Mouse (Mus musculus) myocyte (in vitro differentiated cells): ENCODE data around the gene 2310022A10Rik. TPM values are rescaled to one million over a fixed set of nuclear protein-coding genes. Genes with fewer than 3 reads are reported as not detected.

ENCODE experiments used
- H3K27me3 ChIP-seq: one replicate; pipeline ENCODE4 v1.6.1; 2011; ENCODE audit not compliant: control insufficient read depth, insufficient read depth, insufficient read length
- H3K36me3 ChIP-seq: one replicate; pipeline ENCODE4 v1.6.1; 2011; ENCODE audit not compliant: control insufficient read depth, insufficient read depth
- H3K4me2 ChIP-seq: one replicate; pipeline ENCODE4 v1.6.1; 2011; ENCODE audit warnings: low read depth, control low read depth
- H3K4me3 ChIP-seq: one replicate; pipeline ENCODE4 v1.5.1; 2011; ENCODE audit warnings: mild to moderate bottlenecking, control low read depth, moderate library complexity
- H3K79me2 ChIP-seq: one replicate; pipeline ENCODE4 v1.6.1; 2011; ENCODE audit not compliant: control insufficient read depth, insufficient read depth
- H3ac ChIP-seq: one replicate; pipeline ENCODE4 v1.6.1; 2011; ENCODE audit not compliant: control insufficient read depth, insufficient read length
- E2F4 ChIP-seq: IDR thresholded peaks from one replicate; pipeline ENCODE4 v1.6.1; 2011; ENCODE audit warnings: mild to moderate bottlenecking, control low read depth, moderate library complexity; ENCODE audit not compliant: insufficient read depth
- MAX ChIP-seq: IDR thresholded peaks from one replicate; pipeline ENCODE4 v1.6.1; 2011; ENCODE audit warnings: low read depth, mild to moderate bottlenecking, control low read depth
- MYOD1 ChIP-seq, 3 experiments: IDR thresholded peaks; one replicate each; pipeline ENCODE4 v1.6.1; 2011; ENCODE audit warnings: control low read depth in 2 of 3, low read depth in 2 of 3, mild to moderate bottlenecking in 2 of 3, moderate library complexity in 1 of 3; ENCODE audit not compliant: insufficient read length in 2 of 3, control insufficient read depth in 1 of 3
- MYOG ChIP-seq, 3 experiments: IDR thresholded peaks; one replicate each; pipeline ENCODE4 v1.6.1; 2011; ENCODE audit warnings: control low read depth in 2 of 3, low read depth in 2 of 3, mild to moderate bottlenecking in 2 of 3; ENCODE audit not compliant: insufficient read length in 2 of 3, control insufficient read depth in 1 of 3, insufficient read depth in 1 of 3
- POLR2A ChIP-seq: IDR thresholded peaks from one replicate; pipeline ENCODE4 v1.6.1; 2011; ENCODE audit warnings: low read depth, mild to moderate bottlenecking, control low read depth, moderate library complexity; ENCODE audit not compliant: insufficient read length
- POLR2AphosphoS2 ChIP-seq: IDR thresholded peaks from one replicate; pipeline ENCODE4 v1.6.1; 2011; ENCODE audit warnings: low read depth, control low read depth; ENCODE audit not compliant: insufficient read length
- REST ChIP-seq: IDR thresholded peaks from one replicate; pipeline ENCODE4 v1.6.1; 2011; ENCODE audit warnings: mild to moderate bottlenecking, control low read depth, moderate library complexity; ENCODE audit not compliant: insufficient read depth, insufficient read length
- SRF ChIP-seq: IDR thresholded peaks from one replicate; pipeline ENCODE4 v1.6.1; 2011; ENCODE audit warnings: low read depth; ENCODE audit not compliant: control insufficient read depth, insufficient read length
- TCF12 ChIP-seq: IDR thresholded peaks from one replicate; pipeline ENCODE4 v1.6.1; 2011; ENCODE audit warnings: mild to moderate bottlenecking, control low read depth; ENCODE audit not compliant: poor library complexity, insufficient read depth, severe bottlenecking
- USF1 ChIP-seq: IDR thresholded peaks from one replicate; pipeline ENCODE4 v1.6.1; 2011; ENCODE audit warnings: low read depth, mild to moderate bottlenecking, control low read depth, moderate library complexity
- polyA plus RNA-seq: library from polyadenylated mRNA; unstranded; fragments of >200 nt; fragmentation: generic; extraction: Trizol; gene quantifications from one replicate; pipeline ENCODE4 v1.2.1, GENCODE M21; 2012; ENCODE audit warnings: missing spikeins

2310022A10Rik gene
- polyA plus RNA-seq, 1 experiment = 35.5 TPM

- Histone ChIP-seq H3K36me3 (no peaks in the 10 kb centered on the region), H3K4me2 (peak within 1 kb of the TSS; percentile 100), H3K27me3 (no peaks in the 10 kb centered on the region), H3ac (peak within 1 kb of the TSS; percentile 93), H3K4me3 (peak within 1 kb of the TSS; percentile 78), H3K79me2 (peaks cover 48% of the 10 kb centered on the region)
- no peak for TF ChIP-seq REST
- peak; percentile 62 for TF ChIP-seq POLR2A
- no peak for TF ChIP-seq USF1
- peak in 2 of 3 experiments; percentile 36 to 67 for TF ChIP-seq MYOD1 (IDR thresholded peaks at IDR 0.05; ENCODE audit: control insufficient read depth in 1 of 3, insufficient read length in 2 of 3, low read depth in 2 of 3)
- no peak for TF ChIP-seq TCF12
- peak in 1 of 3 experiments; percentile 50 for TF ChIP-seq MYOG (IDR thresholded peaks at IDR 0.05; ENCODE audit: control insufficient read depth in 1 of 3, insufficient read depth in 1 of 3, insufficient read length in 2 of 3, low read depth in 2 of 3)
- TF ChIP-seq POLR2AphosphoS2 = peak; percentile 64
- no peak for TF ChIP-seq MAX
- no peak for TF ChIP-seq SRF
- TF ChIP-seq E2F4 = no peak
Observed at GRCm38 (mm10) chr7:27591266-27592216, 38.5 kb downstream of the 2310022A10Rik start, which contains the start of gene Akt2. Gene Akt2 (plus strand): TSS chr7:27591552.

GRCm38 (mm10) chr7:27592217-27592929 lies 39.3 kb downstream of the 2310022A10Rik start:
- H3K79me2 ChIP-seq = peaks cover 53% of the 10 kb centered on the region
- TF ChIP-seq POLR2AphosphoS2 (peak; percentile 18), MYOG (IDR thresholded peaks at IDR 0.05; ENCODE audit: control insufficient read depth in 1 of 3, insufficient read depth in 1 of 3, insufficient read length in 2 of 3, low read depth in 2 of 3) (no peak), SRF (no peak), MYOD1 (IDR thresholded peaks at IDR 0.05; ENCODE audit: control insufficient read depth in 1 of 3, insufficient read length in 2 of 3, low read depth in 2 of 3) (no peak), POLR2A (peak; percentile 1)
- peak overlapping the region; percentile 78 for H3K4me3 ChIP-seq
- peak overlapping the region; percentile 86 for H3K4me2 ChIP-seq
- H3ac ChIP-seq = peak overlapping the region; percentile 93
- H3K27me3 ChIP-seq = no peaks in the 10 kb centered on the region
- H3K36me3 ChIP-seq = no peaks in the 10 kb centered on the region

GRCm38 (mm10) chr7:27592934-27593645 lies 40.1 kb downstream of the 2310022A10Rik start:
- H3K4me2 ChIP-seq = peak overlapping the region; percentile 86
- peak overlapping the region; percentile 78 for H3K4me3 ChIP-seq
- no peaks in the 10 kb centered on the region for H3K36me3 ChIP-seq
- TF ChIP-seq POLR2AphosphoS2 (no peak), MYOD1 (IDR thresholded peaks at IDR 0.05; ENCODE audit: control insufficient read depth in 1 of 3, insufficient read length in 2 of 3, low read depth in 2 of 3) (peak; percentile 37 to 85 (median 40)), POLR2A (peak; percentile 33), REST (no peak), MYOG (IDR thresholded peaks at IDR 0.05; ENCODE audit: control insufficient read depth in 1 of 3, insufficient read depth in 1 of 3, insufficient read length in 2 of 3, low read depth in 2 of 3) (peak in 2 of 3 experiments; percentile 74 to 82)
- peak overlapping the region; percentile 93 for H3ac ChIP-seq
- H3K27me3 ChIP-seq = no peaks in the 10 kb centered on the region
- H3K79me2 ChIP-seq = peaks cover 61% of the 10 kb centered on the region

GRCm38 (mm10) chr7:27596586-27597503 lies 43.8 kb downstream of the 2310022A10Rik start:
- peak overlapping the region; percentile 69 for H3K4me2 ChIP-seq
- peaks cover 97% of the 10 kb centered on the region for H3K79me2 ChIP-seq
- H3K4me3 ChIP-seq = no peak overlapping the region
- H3K36me3 ChIP-seq = no peaks in the 10 kb centered on the region
- no peak overlapping the region for H3ac ChIP-seq
- peak; percentile 11 to 84 (median 74) for TF ChIP-seq MYOG (IDR thresholded peaks at IDR 0.05; ENCODE audit: control insufficient read depth in 1 of 3, insufficient read depth in 1 of 3, insufficient read length in 2 of 3, low read depth in 2 of 3)
- TF ChIP-seq MYOD1 (IDR thresholded peaks at IDR 0.05; ENCODE audit: control insufficient read depth in 1 of 3, insufficient read length in 2 of 3, low read depth in 2 of 3) = peak; percentile 81 to 95 (median 90)
- no peak for TF ChIP-seq POLR2A
- H3K27me3 ChIP-seq = no peaks in the 10 kb centered on the region
